Mouse (Mus musculus): ENCODE results near the gene Ankef1. TPM values are rescaled to one million over a fixed set of nuclear protein-coding genes. Genes with fewer than 3 reads are reported as not detected.

Ankef1 gene
- not detected in 2 replicates for polyA plus RNA-seq (2015; fragmentation: Nextera tagmentation; extraction: Ambion mirVana)

DNA sequence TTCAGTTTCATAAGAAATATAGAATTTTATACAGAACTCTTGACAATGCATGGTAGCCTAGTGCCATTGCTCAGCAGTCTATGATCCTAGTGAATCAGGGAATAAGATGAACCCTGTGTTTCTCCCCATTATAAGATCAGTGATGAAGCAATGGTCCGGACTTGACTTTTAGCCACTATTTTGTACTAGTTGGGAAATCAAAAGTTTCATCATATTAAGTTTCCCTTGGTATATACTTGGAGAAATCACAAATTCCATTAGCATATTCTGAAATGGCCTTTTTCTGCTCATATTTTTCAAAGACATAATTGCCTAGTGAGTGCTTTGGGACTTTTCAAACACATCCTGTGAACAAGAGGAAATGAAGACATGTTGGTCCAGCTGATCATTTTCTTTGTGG is at the start of gene Ankef1:
TSS of gene Ankef1 (plus strand) at position 260 of the 400 bp plus-strand sequence.
- no peak for ATAC-seq (ENCODE audit: insufficient read depth)
- no peaks in the 10 kb centered on the region for H3K27me3 ChIP-seq
- WGBS (ENCODE audit: insufficient replicate concordance) = 58% methylated on average over 1 of the region's 1 CpGs

DNA sequence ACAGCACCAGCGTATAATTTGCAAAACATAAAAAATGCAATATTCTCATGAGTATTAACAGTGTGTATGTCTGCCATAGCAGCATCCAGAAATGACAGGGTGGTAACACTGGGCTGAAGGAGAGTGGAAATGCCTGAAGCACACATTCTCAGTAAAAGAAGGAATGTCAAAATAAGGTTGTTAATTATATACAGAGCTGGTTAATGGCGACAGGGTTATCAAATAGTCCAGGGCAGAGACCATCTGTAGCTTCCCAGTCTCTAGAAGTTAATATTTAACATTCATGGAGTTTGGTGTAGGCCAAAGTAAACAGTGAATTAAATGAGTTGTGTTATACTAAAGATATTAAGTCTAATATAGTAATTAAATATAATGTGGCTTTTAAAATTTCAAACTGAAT is 45.2 kb upstream of the Ankef1 start:
- ATAC-seq (ENCODE audit: insufficient read depth) = peak; percentile 54
- no peaks in the 10 kb centered on the region for H3K9me3 ChIP-seq (replicated peaks)
- no peak overlapping the region for H3K9ac ChIP-seq
- no peaks in the 10 kb centered on the region for H3K36me3 ChIP-seq (replicated peaks)
- H3K27ac ChIP-seq (replicated peaks) = no peak overlapping the region
- H3K4me3 ChIP-seq (replicated peaks) = no peak overlapping the region
- no peak overlapping the region for H3K4me2 ChIP-seq
- WGBS (ENCODE audit: insufficient replicate concordance) = 52% methylated on average over 2 of the region's 2 CpGs
- no peaks in the 10 kb centered on the region for H3K27me3 ChIP-seq
- no peaks in the 10 kb centered on the region for H3K4me1 ChIP-seq (replicated peaks)

More for the DNA sequence above, at the start of gene Ankef1:
- Histone ChIP-seq H3K27ac (replicated peaks) (no peak within 1 kb of the TSS), H3K4me2 (no peak within 1 kb of the TSS), H3K9ac (no peak within 1 kb of the TSS), H3K36me3 (replicated peaks) (no peaks in the 10 kb centered on the region), H3K4me3 (replicated peaks) (no peak within 1 kb of the TSS), H3K4me1 (replicated peaks) (no peaks in the 10 kb centered on the region), H3K9me3 (replicated peaks) (no peaks in the 10 kb centered on the region)

DNA sequence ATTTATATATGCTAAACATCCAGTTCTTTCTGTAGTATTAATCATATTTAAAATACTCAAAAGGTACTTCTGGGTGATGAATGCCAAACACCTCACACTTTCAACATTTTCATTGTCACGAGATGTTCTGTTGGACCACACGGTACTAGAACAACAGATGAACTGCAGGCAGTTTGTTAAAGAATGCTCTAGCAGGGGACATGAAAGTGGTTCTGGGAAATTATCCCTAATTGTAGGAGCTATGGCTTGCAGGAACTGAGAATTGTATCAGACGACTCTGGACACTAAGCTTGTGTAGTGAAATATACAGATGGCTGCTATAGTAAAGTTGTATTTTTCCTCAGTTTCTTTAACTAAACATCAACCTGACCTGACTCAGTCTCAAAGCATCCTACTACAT is 44.8 kb upstream of the Ankef1 start:
- H3K4me2 ChIP-seq = no peak overlapping the region
- H3K4me1 ChIP-seq (replicated peaks) = no peaks in the 10 kb centered on the region
- no peak overlapping the region for H3K27ac ChIP-seq (replicated peaks)
- no peaks in the 10 kb centered on the region for H3K36me3 ChIP-seq (replicated peaks)
- 61% methylated on average over 3 of the region's 3 CpGs for WGBS (ENCODE audit: insufficient replicate concordance)
- H3K4me3 ChIP-seq (replicated peaks) = no peak overlapping the region
- ATAC-seq (ENCODE audit: insufficient read depth) = no peak
- H3K9me3 ChIP-seq (replicated peaks) = no peaks in the 10 kb centered on the region
- no peaks in the 10 kb centered on the region for H3K27me3 ChIP-seq
- no peak overlapping the region for H3K9ac ChIP-seq

DNA sequence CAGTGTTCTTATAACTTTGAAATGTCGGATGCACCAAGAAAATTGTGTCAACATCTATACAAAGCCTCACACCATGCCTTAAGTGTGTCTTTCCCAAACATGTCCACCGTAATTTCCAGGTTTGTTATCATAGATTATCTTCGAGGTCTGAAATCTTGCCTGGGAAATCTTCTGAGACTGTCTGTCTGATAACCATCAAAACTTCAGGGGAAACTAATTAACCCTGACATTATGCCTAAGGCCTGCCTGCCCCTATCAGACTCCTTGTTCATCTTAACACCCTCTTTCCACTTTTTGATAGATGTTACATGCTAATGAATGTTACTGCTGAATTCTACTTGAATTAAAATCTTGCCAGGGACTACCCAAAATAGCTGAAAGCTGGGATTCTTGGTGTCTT is 24.1 kb upstream of the Ankef1 start:
- Histone ChIP-seq H3K27ac (replicated peaks) (no peak overlapping the region), H3K27me3 (no peaks in the 10 kb centered on the region), H3K36me3 (replicated peaks) (no peaks in the 10 kb centered on the region), H3K4me3 (replicated peaks) (no peak overlapping the region), H3K9me3 (replicated peaks) (no peaks in the 10 kb centered on the region), H3K4me2 (no peak overlapping the region), H3K9ac (no peak overlapping the region), H3K4me1 (replicated peaks) (no peaks in the 10 kb centered on the region)
- WGBS (ENCODE audit: insufficient replicate concordance) = 56% methylated on average over 3 of the region's 3 CpGs
- no peak for ATAC-seq (ENCODE audit: insufficient read depth)

DNA sequence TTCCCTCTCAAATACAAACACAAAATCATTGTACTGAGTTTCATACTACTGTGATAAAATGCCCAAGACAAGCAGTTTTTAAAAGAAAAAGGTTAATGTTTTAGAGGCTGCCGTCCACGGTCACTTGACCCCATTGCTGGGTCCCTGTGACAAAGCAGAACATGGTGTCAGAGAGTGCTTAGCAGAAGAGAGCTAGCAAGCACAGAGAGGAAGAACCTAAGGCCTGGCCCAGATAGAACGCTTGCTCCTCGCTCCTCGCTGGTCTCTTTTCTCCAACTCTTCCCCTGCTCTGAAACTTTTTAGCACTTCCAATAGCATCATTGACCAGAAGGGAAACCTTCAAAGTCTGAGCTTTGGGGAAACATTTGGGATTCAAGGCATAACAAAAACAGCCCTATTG is 19.4 kb upstream of the Ankef1 start:
- no peaks in the 10 kb centered on the region for H3K36me3 ChIP-seq (replicated peaks)
- H3K4me3 ChIP-seq (replicated peaks) = no peak overlapping the region
- 68% methylated on average over 5 of the region's 5 CpGs for WGBS (ENCODE audit: insufficient replicate concordance)
- H3K27me3 ChIP-seq = no peaks in the 10 kb centered on the region
- no peak overlapping the region for H3K9ac ChIP-seq
- no peaks in the 10 kb centered on the region for H3K9me3 ChIP-seq (replicated peaks)
- no peak overlapping the region for H3K27ac ChIP-seq (replicated peaks)
- H3K4me2 ChIP-seq = no peak overlapping the region
- ATAC-seq (ENCODE audit: insufficient read depth) = no peak
- 0 out of 2 replicates have a peak, but pooled peaks cover 4% of the 10 kb centered on the region for H3K4me1 ChIP-seq (replicated peaks)

DNA sequence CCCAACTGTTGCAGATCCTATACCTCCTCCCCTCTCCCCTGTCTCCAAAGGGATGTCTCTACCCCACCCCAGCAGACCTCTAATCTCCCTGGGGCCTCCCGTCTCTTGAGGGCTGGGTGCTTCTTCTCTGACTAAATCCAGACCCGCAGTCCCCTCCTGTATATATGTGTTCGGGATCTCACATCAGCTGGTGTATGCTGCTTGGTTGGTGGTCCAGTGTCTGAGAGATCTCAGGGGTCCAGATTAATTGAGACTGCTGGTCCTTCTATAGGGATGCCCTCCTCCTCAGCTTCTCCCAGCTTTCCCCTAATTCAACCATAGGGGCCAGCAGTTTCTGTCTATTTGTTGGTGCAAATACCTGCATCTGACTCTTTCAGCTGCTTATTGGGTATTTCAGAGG is 18.7 kb upstream of the Ankef1 start:
- H3K27ac ChIP-seq (replicated peaks) = no peak overlapping the region
- H3K4me1 ChIP-seq (replicated peaks) = 0 out of 2 replicates have a peak, but pooled peaks cover 4% of the 10 kb centered on the region
- no peak overlapping the region for H3K4me3 ChIP-seq (replicated peaks)
- H3K36me3 ChIP-seq (replicated peaks) = no peaks in the 10 kb centered on the region
- H3K27me3 ChIP-seq = no peaks in the 10 kb centered on the region
- H3K9ac ChIP-seq = no peak overlapping the region
- H3K4me2 ChIP-seq = no peak overlapping the region
- H3K9me3 ChIP-seq (replicated peaks) = no peaks in the 10 kb centered on the region
- ATAC-seq (ENCODE audit: insufficient read depth) = no peak
- 51% methylated on average over 3 of the region's 3 CpGs for WGBS (ENCODE audit: insufficient replicate concordance)

DNA sequence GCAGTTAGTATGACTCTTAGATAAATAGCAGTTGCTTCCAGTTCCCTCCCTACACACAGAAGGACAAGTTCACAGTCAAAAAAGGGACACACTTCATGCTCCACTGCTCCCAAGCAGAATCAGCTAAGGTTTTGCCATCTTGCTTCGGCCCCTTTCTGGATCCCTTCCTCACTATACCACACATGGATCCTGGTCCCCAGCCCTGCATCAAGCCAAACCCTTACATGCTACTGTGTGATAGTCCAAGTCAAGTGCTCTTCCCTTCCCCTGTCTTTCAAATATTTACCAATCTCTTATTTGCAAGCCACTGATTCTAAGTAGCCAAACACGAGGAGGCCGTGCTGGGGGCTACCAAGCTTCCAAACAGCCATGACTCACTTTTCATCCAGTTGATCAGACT is 16.8 kb upstream of the Ankef1 start:
- Histone ChIP-seq H3K36me3 (replicated peaks) (no peaks in the 10 kb centered on the region), H3K4me2 (no peak overlapping the region), H3K27me3 (no peaks in the 10 kb centered on the region), H3K4me3 (replicated peaks) (no peak overlapping the region), H3K9ac (no peak overlapping the region), H3K9me3 (replicated peaks) (no peaks in the 10 kb centered on the region), H3K27ac (replicated peaks) (no peak overlapping the region), H3K4me1 (replicated peaks) (0 out of 2 replicates have a peak, but pooled peaks cover 4% of the 10 kb centered on the region)
- no peak for ATAC-seq (ENCODE audit: insufficient read depth)
- WGBS (ENCODE audit: insufficient replicate concordance) = 54% methylated on average over 3 of the region's 3 CpGs

DNA sequence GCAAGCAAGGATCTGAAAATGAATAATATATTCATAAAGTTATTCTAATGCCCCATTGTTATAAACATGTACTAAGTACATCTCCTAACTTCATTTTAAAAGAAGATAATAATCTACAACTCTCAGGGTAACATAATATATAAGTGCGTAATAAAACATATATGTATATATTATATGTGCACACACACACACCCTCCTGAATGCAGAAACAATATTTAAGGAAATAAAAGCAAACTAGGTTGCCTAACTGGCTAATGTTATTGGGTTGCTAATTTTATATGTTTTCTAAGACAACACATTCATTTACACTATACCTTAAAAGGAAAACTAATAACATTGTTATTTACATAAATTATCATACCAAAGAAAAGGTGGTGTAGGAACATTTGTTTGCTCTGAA is 16.3 kb upstream of the Ankef1 start:
- ATAC-seq (ENCODE audit: insufficient read depth) = no peak
- H3K4me3 ChIP-seq (replicated peaks) = no peak overlapping the region
- 0 out of 2 replicates have a peak overlapping the region, but pooled peaks have one; percentile 27 for H3K4me2 ChIP-seq

DNA sequence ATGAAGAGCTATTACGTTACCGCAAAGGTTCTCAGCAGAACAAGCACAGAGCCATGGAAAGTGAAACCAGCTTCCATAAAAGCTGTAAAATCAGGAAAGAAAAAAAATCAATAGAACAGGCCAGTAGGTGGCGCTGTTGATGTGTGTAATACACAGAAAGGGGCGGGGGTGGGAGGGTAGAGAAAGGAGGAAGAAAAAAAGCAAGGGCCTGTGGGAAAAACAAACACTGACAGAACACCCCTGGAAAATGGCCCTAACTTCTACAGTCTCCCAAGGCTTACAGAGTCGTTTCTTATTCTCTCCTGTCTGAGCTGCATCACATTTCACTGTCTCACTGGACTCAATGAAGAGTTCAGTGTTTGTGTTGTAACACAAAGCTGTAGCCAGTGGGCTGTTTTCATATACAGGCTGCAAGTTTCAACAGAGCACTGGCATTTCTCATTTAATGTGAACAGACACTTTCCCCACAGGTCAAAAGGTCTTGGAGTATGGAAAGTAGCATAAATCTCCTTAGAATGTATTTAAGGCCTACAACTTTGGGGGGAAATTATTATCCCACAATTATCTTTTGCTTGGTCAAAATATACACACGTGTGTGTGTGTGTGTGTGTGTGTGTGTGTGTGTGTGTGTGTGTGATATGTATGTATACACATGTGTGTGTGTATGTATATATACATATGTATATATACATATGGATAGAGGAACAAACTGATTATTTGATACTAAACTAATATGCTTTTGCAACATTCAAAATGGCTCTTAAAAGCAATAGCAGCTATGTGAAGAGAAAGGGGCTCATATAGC is 15.7 kb upstream of the Ankef1 start:
- peak; percentile 12; the same call in 1 of the 2 replicates for ATAC-seq (ENCODE audit: insufficient read depth)
- no peak overlapping the region for H3K4me3 ChIP-seq (replicated peaks)
- WGBS (ENCODE audit: insufficient replicate concordance) = 11% methylated on average over 6 of the region's 6 CpGs

More for the DNA sequence above, 16.3 kb upstream of the Ankef1 start:
- Histone ChIP-seq H3K27ac (replicated peaks) (no peak overlapping the region), H3K9ac (no peak overlapping the region), H3K4me1 (replicated peaks) (0 out of 2 replicates have a peak, but pooled peaks cover 4% of the 10 kb centered on the region), H3K9me3 (replicated peaks) (no peaks in the 10 kb centered on the region), H3K36me3 (replicated peaks) (no peaks in the 10 kb centered on the region), H3K27me3 (no peaks in the 10 kb centered on the region)
- 80% methylated on average over 1 of the region's 1 CpGs for WGBS (ENCODE audit: insufficient replicate concordance)

DNA sequence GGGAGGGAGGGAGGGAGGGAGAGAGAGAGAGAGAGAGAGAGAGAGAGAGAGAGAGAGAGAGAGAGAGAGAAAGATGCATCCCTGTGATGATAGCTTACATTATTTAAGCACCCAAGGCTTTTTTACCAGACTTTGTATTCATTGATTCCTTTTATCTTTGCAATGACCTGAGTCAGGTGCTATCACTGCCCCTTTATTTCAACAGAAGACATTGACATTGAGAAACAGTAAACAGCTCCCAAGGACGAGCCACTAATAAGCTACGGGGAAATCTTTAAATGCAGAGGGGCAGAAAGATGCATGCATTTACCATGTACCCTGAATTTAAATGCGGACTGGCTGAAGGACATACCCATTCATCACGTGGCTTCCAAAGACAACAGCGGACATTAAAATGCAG is 14.7 kb upstream of the Ankef1 start:
- 58% methylated on average over 5 of the region's 5 CpGs for WGBS (ENCODE audit: insufficient replicate concordance)
- no peak for ATAC-seq (ENCODE audit: insufficient read depth)
- H3K9me3 ChIP-seq (replicated peaks) = no peaks in the 10 kb centered on the region
- H3K9ac ChIP-seq = no peak overlapping the region
- no peak overlapping the region for H3K4me3 ChIP-seq (replicated peaks)
- no peaks in the 10 kb centered on the region for H3K27me3 ChIP-seq
- 0 out of 2 replicates have a peak, but pooled peaks cover 4% of the 10 kb centered on the region for H3K4me1 ChIP-seq (replicated peaks)
- H3K27ac ChIP-seq (replicated peaks) = no peak overlapping the region
- H3K36me3 ChIP-seq (replicated peaks) = no peaks in the 10 kb centered on the region
- H3K4me2 ChIP-seq = no peak overlapping the region

More for the DNA sequence above, 15.7 kb upstream of the Ankef1 start:
- H3K36me3 ChIP-seq (replicated peaks) = no peaks in the 10 kb centered on the region
- H3K4me1 ChIP-seq (replicated peaks) = 0 out of 2 replicates have a peak, but pooled peaks cover 4% of the 10 kb centered on the region
- no peak overlapping the region for H3K9ac ChIP-seq
- H3K4me2 ChIP-seq = 0 out of 2 replicates have a peak overlapping the region, but pooled peaks have one; percentile 27
- H3K9me3 ChIP-seq (replicated peaks) = no peaks in the 10 kb centered on the region
- no peak overlapping the region for H3K27ac ChIP-seq (replicated peaks)
- no peaks in the 10 kb centered on the region for H3K27me3 ChIP-seq

DNA sequence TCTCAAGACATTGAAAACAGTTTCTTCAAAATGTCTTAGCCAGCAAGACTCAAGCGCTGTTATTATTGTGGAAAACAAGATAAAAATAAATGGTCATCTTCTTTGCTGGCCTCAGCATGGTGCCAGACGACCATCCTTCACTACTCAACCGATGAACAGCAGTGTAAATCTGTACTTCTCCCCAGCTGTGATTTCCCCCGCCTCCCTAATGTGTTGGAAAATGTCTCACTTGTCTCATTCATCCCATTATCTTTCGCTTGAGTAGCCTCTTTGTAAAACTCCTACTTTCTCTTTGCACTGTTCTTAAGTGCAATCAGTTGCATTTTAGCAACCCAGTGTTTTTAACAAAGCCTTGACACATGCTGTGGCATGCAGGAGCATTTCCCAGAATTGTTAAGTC is 9.4 kb downstream of the Ankef1 start:
- no peak overlapping the region for H3K4me2 ChIP-seq
- no peaks in the 10 kb centered on the region for H3K4me1 ChIP-seq (replicated peaks)
- H3K27ac ChIP-seq (replicated peaks) = no peak overlapping the region
- H3K4me3 ChIP-seq (replicated peaks) = no peak overlapping the region
- ATAC-seq (ENCODE audit: insufficient read depth) = no peak
- H3K9ac ChIP-seq = no peak overlapping the region
- 43% methylated on average over 5 of the region's 5 CpGs for WGBS (ENCODE audit: insufficient replicate concordance)
- no peaks in the 10 kb centered on the region for H3K36me3 ChIP-seq (replicated peaks)
- no peaks in the 10 kb centered on the region for H3K9me3 ChIP-seq (replicated peaks)
- H3K27me3 ChIP-seq = no peaks in the 10 kb centered on the region

All from liver, embryonic 15.5 days (tissue).